Mouse (Mus musculus) kidney, adult 11 months (tissue): Measurements from ENCODE around the gene Mgam.
"Not testable (repeated sequence)": the region's sequence is repeated elsewhere in the genome, so short reads cannot be mapped to it uniquely, and the experiment has no call there.

Experiments used
- DNase-seq: peaks from one replicate; pipeline ENCODE4 v3.0.0; 2022

The Mgam gene

GRCm38 (mm10) chr6:40739545-40739944, 110.9 kb downstream of the Mgam start:
- no peak for DNase-seq

GRCm38 (mm10) chr6:40749030-40749429, 120.4 kb downstream of the Mgam start:
- not testable (repeated sequence) for DNase-seq

- DNase-seq = no peak
These were observed 127.3 kb downstream of the Mgam start for GRCm38 (mm10) chr6:40755948-40756347.

DNA sequence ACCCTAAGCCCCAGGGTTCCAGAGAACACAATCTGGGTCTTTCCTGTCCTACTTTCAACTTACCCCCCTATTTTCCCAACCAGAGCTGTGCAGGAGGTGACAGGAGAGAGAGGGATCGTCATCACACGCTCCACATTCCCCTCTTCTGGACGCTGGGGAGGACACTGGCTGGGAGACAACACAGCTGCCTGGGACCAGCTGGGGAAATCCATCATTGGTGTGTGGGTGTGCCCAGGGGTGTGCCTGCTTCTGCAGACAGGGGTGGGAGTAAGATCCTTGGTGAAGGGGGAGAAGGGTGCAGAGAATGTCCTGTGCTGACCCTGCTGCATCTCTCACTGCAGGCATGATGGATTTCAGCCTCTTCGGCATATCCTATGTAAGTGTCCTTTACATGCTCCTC, 128.7 kb downstream of the Mgam start:
- DNase-seq = not testable (repeated sequence)

- no peak for DNase-seq
These were observed 146.0 kb downstream of the Mgam start for GRCm38 (mm10) chr6:40774656-40775055.

DNA sequence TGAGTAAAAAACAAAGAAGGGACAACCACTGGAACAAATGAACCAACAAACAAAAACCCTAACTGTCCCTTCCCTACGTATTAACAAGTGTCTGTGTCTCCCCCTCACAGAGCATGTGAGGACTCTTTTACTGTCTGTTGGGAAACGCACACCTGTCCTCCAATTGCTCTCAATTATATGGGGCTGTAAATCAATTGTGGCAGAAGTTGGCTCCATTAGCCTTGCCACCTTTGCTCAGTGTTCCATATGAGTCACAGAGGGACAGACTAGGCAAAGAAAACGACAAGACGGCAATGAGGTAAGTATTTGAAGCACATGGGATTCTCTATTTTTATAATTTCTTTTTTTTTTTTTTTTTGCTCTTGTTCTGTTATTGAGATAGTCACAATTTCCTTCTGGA, 149.8 kb downstream of the Mgam start:
- no peak for DNase-seq

DNA sequence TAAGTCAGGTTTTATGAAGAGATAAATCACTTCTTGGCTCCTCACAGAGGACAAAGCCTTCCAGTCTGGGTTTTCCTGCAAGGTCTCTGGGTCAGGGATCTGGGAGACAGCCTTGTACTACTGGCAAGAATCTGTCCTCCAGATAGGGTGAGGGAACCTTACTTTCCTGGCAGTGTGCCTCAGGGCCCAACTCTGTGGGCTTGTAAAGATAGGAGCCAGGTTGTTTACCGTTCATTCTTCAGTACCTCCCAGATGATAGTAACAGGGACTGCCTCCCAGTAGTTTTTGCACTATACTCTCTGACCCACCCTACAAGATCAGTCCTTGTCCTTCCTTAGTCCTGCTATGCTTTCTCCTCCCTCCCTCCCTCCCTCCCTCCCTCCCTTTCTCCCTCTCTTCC, 155.0 kb downstream of the Mgam start:
- DNase-seq = no peak

DNA sequence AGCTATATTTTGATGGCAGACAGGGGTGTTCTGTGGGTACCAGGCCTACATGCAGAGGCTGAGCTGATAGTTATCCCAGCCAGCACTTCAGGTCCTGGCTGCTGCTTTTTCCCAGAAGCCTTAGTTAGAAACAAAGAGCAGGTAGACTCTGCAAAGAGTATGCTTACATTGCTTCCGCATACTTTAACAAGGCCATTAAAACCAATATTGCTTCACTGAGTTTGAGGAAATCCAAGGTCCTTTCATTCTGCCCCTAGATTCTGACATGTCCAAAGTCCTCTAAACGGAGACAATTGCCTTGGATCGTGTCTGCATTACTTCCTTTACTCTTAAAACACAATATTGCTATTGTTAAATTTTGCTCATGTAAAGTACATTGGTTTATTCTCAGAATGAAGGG, 155.7 kb downstream of the Mgam start:
- no peak for DNase-seq

- DNase-seq = no peak
These were observed 166.6 kb downstream of the Mgam start for GRCm38 (mm10) chr6:40795077-40795812.

- DNase-seq = no peak
These were observed 189.7 kb downstream of the Mgam start for GRCm38 (mm10) chr6:40818237-40818902.
